Mouse (Mus musculus) spleen, adult 2 months (tissue): ENCODE results near the gene Olfr750. TPM values are rescaled to one million over a fixed set of nuclear protein-coding genes. Genes with fewer than 3 reads are reported as not detected.

Experiments
- DNase-seq, 2 experiments: peaks; one replicate each; pipeline versions ENCODE4 v3.0.0 to v3.0.0-alpha.2; 2012 to 2021; ENCODE audit warnings: low spot score in 2 of 2, low read depth in 1 of 2
- H3K27ac ChIP-seq: fragments of 200-500 bp; 2 replicates; pipeline ENCODE4 v1.5.1; 2012; ENCODE audit warnings: low read length, inconsistent platforms; ENCODE audit not compliant: insufficient read depth
- H3K27me3 ChIP-seq: fragments of 200-500 bp; 2 replicates; pipeline ENCODE4 v1.6.1; 2012; ENCODE audit warnings: mild to moderate bottlenecking, moderate library complexity, low read length, inconsistent platforms; ENCODE audit not compliant: control insufficient read depth, insufficient read depth
- H3K36me3 ChIP-seq: fragments of 200-500 bp; 2 replicates; pipeline ENCODE4 v1.6.1; 2012; ENCODE audit warnings: mild to moderate bottlenecking, low read length, inconsistent platforms; ENCODE audit not compliant: control insufficient read depth, insufficient read depth
- H3K4me1 ChIP-seq: fragments of 200-500 bp; 2 replicates; pipeline ENCODE4 v1.6.1; 2011; ENCODE audit warnings: inconsistent platforms; ENCODE audit not compliant: control insufficient read depth, insufficient read depth, insufficient read length
- H3K4me3 ChIP-seq: fragments of 200-500 bp; 2 replicates; pipeline ENCODE4 v1.5.1; 2011; ENCODE audit warnings: mild to moderate bottlenecking, inconsistent platforms; ENCODE audit not compliant: insufficient read depth, insufficient read length; ENCODE audit errors: extremely low read depth
- CTCF ChIP-seq: fragments of 200-500 bp; IDR thresholded peaks from 2 replicates; pipeline ENCODE4 v1.5.1; 2011; ENCODE audit warnings: mild to moderate bottlenecking, inconsistent platforms; ENCODE audit not compliant: insufficient read depth, insufficient read length, insufficient replicate concordance; ENCODE audit errors: extremely low read depth
- POLR2A ChIP-seq: fragments of 200-500 bp; IDR thresholded peaks from 2 replicates; pipeline ENCODE4 v1.6.1; 2011; ENCODE audit warnings: low read depth, low read length, inconsistent platforms
- WGBS: fragments of 180-500 bp; shearing (Covaris S2); methylation state at CpG from one replicate; pipeline ENCODE4 v1.1.7; 2018; 5-methylcytosine and 5-hydroxymethylcytosine counted together
- polyA plus RNA-seq: library from polyadenylated mRNA; depleted of rRNA; stranded (reverse); fragments of >200 nt; gene quantifications from 2 replicates; pipeline ENCODE4 v1.2.3, GENCODE M21; 2012

Olfr750 gene
- polyA plus RNA-seq, 1 experiment = not detected

- 84% methylated on average over 13 of the region's 13 CpGs for WGBS
- Histone ChIP-seq H3K36me3 (no peaks in the 10 kb centered on the region), H3K27me3 (no peaks in the 10 kb centered on the region), H3K27ac (no peak overlapping the region), H3K4me1 (peaks cover 3% of the 10 kb centered on the region; the same call in 1 of the 2 replicates), H3K4me3 (no peak overlapping the region)
- no peak for DNase-seq
- TF ChIP-seq POLR2A = no peak
- no peak for TF ChIP-seq CTCF
These were observed 19.7 kb downstream of the Olfr750 start for GRCm38 (mm10) chr14:51054243-51055237.

GRCm38 (mm10) chr14:51053176-51053575 lies 21.1 kb downstream of the Olfr750 start:
- H3K27ac ChIP-seq = no peak overlapping the region
- no peak for DNase-seq
- TF ChIP-seq POLR2A (no peak), CTCF (no peak)
- no peak overlapping the region for H3K4me3 ChIP-seq
- no peaks in the 10 kb centered on the region for H3K36me3 ChIP-seq
- peaks cover 3% of the 10 kb centered on the region; the same call in 1 of the 2 replicates for H3K4me1 ChIP-seq
- 85% methylated on average over 5 of the region's 5 CpGs for WGBS
- H3K27me3 ChIP-seq = no peaks in the 10 kb centered on the region

GRCm38 (mm10) chr14:51051941-51052340 lies 22.3 kb downstream of the Olfr750 start:
- no peak for DNase-seq
- no peaks in the 10 kb centered on the region for H3K27me3 ChIP-seq
- no peak overlapping the region for H3K27ac ChIP-seq
- 71% methylated on average over 5 of the region's 5 CpGs for WGBS
- TF ChIP-seq POLR2A (no peak), CTCF (no peak)
- H3K36me3 ChIP-seq = no peaks in the 10 kb centered on the region
- no peak overlapping the region for H3K4me3 ChIP-seq
- H3K4me1 ChIP-seq = 0 out of 2 replicates have a peak, but pooled peaks cover 3% of the 10 kb centered on the region

- H3K27me3 ChIP-seq = no peaks in the 10 kb centered on the region
- DNase-seq = no peak
- H3K4me3 ChIP-seq = no peak within 1 kb of the TSS
- H3K4me1 ChIP-seq = 0 out of 2 replicates have a peak, but pooled peaks cover 3% of the 10 kb centered on the region
- no peak within 1 kb of the TSS for H3K27ac ChIP-seq
- no peaks in the 10 kb centered on the region for H3K36me3 ChIP-seq
- TF ChIP-seq POLR2A (no peak), CTCF (no peak)
- 81% methylated on average over 2 of the region's 2 CpGs for WGBS
These were observed 24.2 kb downstream of the Olfr750 start, which contains the start of gene Rnase11 for GRCm38 (mm10) chr14:51050063-51050462. Gene Rnase11 (minus strand): TSS chr14:51050163.

GRCm38 (mm10) chr14:51047846-51048245 lies 26.4 kb downstream of the Olfr750 start:
- Histone ChIP-seq H3K27me3 (no peaks in the 10 kb centered on the region), H3K4me1 (0 out of 2 replicates have a peak, but pooled peaks cover 3% of the 10 kb centered on the region), H3K36me3 (no peaks in the 10 kb centered on the region), H3K27ac (no peak overlapping the region), H3K4me3 (no peak overlapping the region)
- TF ChIP-seq CTCF (no peak), POLR2A (no peak)
- WGBS = 2% methylated on average over 5 of the region's 5 CpGs
- no peak for DNase-seq

- no peaks in the 10 kb centered on the region for H3K27me3 ChIP-seq
- WGBS = 89% methylated on average over 6 of the region's 6 CpGs
- no peak for DNase-seq
These were observed 32.5 kb downstream of the Olfr750 start, which contains the start of gene Rnase9 for GRCm38 (mm10) chr14:51041769-51042168. Gene Rnase9 (minus strand): TSS chr14:51041869.

GRCm38 (mm10) chr14:51036214-51036613 lies 38.0 kb downstream of the Olfr750 start:
- WGBS = 78% methylated on average over 4 of the region's 4 CpGs
- Histone ChIP-seq H3K27ac (no peak overlapping the region), H3K4me1 (no peaks in the 10 kb centered on the region), H3K27me3 (no peaks in the 10 kb centered on the region), H3K4me3 (no peak overlapping the region), H3K36me3 (no peaks in the 10 kb centered on the region)
- DNase-seq = no peak
- no peak for TF ChIP-seq POLR2A
- TF ChIP-seq CTCF = no peak

More at GRCm38 (mm10) chr14:51041769-51042168, 32.5 kb downstream of the Olfr750 start, which contains the start of gene Rnase9:
- no peak for TF ChIP-seq CTCF
- no peak for TF ChIP-seq POLR2A
- no peaks in the 10 kb centered on the region for H3K36me3 ChIP-seq
- no peak within 1 kb of the TSS for H3K4me3 ChIP-seq
- no peaks in the 10 kb centered on the region for H3K4me1 ChIP-seq
- no peak within 1 kb of the TSS for H3K27ac ChIP-seq
